Mouse (Mus musculus) layer of hippocampus, adult 9-11 months (tissue): ENCODE data around the gene Slc26a1.

Experiments
- DNase-seq: peaks from one replicate; pipeline ENCODE4 v3.0.0; 2022

The Slc26a1 gene

DNA sequence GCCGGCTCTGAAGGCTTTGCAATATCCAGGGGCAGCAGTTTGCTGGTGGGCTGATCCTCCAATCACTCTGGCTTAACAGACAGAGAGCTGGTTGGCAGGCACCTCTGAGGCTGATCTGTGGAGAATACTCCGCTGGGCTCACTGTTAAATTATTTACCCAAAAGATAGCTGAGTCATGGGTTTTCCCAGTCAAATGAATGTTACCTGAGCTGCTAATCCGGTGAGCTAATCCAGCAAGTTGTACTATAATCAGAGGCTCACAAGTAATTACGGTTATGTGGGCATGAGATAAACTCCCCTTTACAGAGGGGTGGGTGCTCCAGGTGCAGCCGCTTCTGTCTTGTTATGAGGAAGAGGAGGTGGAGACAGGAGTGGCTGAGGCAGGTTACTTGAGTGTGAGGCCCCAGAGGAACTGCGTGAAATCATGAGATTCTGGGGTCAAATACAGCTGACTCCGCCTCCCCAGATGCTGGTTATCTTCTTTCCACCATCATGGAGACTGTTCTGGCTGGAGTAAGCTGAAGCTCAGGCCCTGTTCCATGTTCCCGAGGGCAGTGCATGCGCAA lies at the start of gene Slc26a1:
TSS of gene Slc26a1 (minus strand) at position 319 of the 566 bp plus-strand sequence.
- DNase-seq = no peak

DNA sequence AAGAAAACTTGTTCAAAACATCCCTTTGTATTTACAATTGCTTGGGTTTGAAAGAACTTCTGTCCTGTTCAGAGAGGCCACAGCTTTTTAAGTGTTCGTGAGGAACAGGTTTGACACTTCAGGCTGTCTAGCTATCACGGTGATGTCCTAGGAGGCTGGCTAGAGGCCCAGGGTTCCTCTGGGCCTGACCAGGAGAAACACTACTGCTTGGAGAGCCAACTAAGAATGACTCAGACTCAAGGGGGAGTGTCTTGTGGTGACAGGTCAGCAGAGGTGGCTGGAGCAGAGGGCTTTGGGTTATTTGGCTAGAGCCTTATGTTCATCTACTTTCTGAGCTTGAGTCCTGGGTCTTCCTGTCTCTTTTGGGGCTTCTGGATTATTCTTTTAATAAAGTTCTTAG lies 48.6 kb upstream of the Slc26a1 start:
- DNase-seq = no peak

DNA sequence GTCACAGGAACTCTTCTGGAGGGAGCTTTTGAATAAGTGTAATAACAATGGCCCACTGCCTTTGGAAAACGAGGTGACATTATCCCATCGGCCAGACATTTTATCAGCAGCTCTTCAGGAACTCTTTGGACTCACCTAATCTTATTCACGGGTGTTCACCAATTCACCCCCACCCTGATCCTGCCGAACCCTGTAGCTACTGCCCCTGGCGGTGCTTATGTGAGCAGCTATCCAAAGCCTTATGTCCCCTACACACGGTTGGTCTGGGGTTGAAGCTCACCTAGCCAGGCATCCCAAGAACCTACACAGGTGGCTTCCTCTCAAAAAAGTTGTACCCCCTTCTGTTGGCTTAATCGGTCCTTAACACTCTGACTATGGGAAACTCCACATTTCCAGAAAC lies 44.4 kb upstream of the Slc26a1 start:
- DNase-seq = no peak

DNA sequence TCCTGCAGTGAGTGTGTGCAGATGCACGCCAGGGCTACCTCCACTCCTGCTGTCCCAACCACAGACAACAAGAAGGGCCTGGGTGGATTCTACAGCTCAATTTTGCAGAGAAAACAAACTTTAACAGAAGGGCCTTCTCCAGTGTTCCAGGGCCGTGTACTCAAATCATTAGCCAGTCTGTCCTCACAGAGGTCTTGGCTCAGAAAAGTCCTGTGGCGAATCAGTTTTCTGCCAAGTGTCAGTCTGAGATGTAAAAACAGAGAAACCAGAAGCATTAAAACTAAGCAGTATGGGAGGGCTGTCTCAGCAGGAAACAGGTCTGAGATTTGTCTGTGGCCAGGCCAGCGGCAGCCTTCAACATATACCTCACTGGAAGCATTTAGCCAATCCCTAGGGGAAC lies 42.7 kb upstream of the Slc26a1 start:
- DNase-seq = peak; percentile 22

DNA sequence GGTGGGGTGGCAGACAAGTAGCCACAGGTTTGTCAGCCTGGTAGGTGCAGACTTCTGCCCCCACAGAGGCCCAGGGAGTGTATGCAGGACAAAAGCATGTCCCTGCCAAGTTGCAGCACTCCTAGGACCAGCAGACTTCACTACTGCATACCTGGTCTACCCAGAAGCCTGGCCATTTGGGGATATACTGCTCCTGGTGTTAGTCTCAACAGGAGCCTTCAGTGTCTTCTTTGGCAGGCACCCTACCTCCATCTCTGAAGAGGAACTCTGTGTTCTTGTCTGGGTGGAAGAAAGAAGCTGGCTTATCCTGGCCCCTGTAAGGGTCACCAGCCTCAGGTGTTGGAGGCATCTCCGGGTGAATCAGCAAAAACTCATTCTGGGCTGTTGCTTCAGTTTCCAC lies 40.6 kb upstream of the Slc26a1 start:
- no peak for DNase-seq

DNA sequence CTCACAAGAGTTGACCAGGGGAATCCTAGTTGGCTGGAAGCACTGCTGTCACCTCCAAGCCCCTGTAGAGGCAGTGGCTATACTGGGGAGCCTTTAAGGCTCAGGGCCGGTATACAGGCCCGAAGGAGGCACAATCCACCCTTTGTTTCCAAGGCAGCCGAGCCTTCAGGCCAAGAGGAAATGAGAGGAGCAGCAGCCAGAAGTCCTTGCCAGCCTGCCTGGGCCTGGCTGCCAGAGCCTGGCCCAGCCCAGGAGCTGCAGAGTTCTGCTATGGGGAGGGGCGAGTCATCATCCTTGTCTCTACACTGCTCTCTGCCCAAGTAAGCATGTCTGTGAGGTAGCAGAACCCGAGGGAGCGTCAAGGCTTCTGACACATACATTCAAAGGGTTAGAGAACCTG lies 38.8 kb upstream of the Slc26a1 start:
- DNase-seq = peak; percentile 55

DNA sequence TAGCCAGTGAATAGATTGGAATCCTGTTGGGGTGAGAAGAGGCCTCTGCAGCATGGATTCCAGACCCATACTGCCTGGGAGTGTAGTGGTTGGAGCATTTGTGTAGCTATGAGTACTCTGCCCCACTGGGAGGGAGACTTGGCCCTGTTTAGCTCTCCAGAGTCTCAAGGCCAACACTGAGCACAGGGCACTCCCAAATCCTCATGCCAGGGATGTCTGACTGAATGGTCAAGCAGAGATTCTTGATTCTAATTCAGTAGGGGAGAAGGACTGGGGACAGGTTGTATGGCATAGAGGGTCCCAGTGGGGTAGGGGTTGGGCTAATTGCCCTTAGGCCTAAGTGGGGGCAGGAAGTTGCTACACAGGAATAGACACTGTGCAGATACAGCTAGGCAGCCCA lies 38.3 kb upstream of the Slc26a1 start:
- DNase-seq = no peak

DNA sequence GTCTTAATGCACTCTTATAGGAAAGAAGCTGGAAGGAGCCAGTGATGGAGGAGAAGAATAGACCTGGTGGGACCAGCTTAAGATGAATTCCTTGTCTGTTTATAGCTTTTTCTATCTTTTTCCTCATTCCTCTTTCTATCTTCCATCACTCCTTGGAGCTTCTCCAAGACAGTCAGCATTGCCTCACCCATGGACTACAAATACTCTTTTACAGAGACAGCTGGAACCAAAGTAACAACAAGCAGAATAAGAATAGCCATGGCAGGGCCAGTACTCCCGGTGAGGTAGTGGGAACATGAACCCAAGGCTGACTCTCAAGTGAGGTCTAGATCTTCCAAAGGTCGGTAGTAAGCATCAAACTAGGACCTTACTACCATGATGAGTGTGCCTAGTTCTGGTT lies 37.7 kb upstream of the Slc26a1 start:
- no peak for DNase-seq

DNA sequence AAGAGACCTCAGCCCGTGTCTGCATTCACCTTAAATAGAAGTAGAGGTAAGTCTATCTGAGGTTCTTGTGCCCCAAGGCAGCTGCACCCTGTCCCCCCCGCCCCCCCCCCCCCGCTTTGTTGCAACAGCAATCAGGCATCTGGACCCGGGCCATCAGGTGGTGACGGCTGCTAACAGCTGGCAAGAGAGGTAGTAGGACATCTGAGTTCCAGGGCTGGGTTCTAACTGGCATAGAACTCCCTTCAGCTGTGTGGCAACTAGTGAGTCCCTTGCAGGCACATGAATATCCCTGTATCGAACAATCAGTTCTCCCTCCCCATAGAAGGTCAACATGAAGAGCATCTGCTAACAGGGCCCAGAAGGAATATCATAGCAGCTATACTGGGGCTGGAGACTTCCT lies 36.6 kb upstream of the Slc26a1 start:
- no peak for DNase-seq

DNA sequence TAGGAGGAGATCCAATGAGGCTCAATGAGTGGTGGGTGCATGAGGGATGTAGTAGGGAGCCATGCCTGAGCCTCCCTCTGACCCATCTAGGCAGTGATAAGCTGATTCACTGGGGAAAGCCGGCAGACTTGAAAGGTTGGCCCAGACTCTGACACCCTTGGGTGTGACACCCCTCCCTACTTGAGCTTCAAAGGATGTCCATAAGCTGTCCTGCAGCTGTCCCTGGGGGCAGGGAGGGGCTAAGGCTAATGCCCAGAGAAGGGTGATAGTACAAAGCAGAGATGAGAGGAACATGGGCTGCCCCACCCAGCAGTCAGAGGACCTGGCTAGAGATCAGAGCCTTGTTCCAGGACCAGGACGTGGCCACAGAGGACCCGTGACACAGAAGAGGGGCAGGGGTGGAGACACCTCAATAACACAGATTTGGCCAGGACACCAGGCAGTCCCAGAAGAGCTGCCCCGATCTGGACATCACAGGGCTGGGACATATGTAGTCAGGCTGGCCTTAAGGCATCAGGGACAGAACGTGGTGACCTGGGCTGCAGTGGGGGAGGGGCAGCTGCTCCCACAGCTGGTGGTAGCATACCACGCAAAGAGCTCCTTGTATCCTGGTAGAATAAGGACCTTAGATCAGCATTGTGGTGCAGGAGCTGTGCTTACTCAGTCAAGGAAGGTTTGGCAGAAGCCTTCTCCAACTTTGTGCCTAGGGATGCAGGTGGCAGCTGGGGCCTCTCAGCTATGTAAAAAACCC lies 33.8 kb upstream of the Slc26a1 start:
- DNase-seq = no peak

DNA sequence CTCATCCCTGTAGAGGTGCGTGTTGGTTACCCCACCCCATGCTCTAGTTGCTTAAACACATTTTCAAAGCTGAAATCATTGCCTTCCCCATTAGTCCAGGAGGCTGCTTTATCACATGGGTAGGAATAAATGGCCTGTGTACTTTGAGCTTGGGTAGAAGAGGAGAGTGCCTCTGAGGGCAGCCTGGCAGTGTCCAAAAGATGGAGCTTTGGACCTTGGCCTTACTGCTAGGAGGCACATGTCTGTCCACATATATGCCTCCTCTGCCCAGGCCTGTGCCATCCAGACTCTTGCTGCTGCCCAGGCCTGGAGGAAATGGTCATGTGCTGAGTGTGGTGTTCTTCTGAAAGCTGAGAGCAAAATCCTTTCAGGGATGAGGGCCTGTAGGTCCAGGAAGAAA lies 33.0 kb upstream of the Slc26a1 start:
- DNase-seq = no peak

DNA sequence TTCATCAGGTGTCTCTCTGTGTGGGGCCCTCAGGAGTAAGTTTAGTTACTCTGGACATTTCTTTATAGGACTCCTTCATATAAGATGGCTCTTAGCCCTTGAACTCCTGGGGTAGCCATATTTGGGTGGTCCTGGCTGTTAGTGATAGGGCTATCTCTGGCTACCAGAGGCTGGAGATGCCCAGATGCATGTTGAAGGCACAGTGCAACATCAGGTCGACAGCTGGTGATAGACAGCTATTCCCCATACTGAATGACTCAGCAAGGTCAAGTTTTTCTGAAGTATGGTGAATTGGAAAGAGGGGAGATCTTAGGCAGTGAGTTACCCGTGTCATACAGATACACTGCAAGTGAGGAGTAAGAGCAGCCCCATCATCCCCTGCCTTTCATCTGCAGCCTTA lies 32.4 kb upstream of the Slc26a1 start:
- no peak for DNase-seq

DNA sequence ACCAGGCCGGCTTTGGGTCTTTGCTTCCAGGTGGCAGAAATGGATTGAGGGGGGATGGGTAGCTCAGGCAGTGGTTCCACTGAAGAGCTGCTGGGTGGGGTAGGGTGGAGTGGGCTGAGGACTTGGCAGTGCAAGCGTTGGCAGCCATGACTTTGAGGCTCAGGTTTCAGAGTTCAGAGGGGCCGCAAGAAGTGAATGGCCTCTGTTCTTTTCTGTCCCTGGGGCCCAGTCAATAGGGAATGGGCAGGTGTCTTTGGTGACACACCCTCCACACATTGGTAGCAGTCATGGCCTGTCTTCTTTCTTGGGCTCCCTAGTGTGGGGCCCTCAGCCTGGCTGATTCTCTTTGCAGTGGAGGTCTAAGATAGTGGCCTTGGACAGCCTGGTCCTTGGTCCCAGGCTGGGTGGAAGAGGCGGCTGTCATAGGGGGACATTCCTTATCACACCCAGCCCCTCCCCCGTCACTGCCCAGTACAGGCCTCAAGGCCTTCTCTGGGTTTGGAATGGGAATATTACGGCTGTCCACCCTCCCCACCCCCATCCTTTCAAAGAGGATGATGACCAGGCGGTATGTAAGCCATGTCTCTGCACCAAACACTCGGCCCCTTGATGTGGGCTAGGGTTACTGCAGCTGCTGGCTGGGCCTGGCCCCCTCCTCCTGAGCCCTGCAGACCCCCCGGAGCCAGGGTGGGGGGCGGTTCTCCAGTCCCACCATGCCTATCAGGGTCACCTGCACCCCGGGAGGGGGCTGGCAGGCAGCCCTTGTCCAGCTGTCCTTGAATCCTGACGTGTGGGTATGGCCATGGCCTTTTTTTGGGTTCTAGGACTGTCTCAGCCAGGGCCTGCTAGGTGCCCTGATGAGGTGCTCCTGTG lies 28.6 kb upstream of the Slc26a1 start:
- no peak for DNase-seq

DNA sequence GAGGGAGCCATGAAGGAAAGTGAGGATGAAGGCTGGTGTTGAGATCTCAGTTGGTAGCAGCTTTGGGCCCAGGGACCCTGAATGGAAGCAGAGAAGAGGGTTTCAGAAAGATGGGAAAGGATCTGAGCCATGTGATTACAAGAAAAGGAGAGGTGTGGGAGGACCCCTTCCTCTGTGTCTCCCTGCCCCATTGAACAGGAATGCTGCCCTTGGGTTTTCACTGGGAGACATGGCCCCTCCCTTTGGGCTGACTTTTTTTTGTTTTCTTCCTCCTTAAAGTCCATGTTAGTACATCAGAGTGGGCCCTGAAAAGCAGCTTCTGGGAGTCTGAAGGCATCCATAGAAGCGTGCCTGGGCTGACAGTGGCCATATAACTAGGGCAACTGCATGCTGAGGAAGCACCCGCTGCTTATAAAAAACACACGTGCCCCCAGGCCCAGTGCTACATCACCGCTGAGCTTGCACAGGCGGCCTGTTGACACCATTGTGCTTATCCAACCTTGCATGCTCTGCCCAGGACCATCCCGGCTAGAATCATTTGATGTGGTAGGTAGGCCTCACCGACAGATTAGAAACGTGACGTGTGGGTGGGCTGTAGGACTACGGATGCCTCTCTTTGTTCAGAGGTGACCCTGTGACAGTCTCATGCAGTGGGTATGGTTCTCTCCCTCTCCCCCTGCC lies 26.1 kb upstream of the Slc26a1 start:
- no peak for DNase-seq

DNA sequence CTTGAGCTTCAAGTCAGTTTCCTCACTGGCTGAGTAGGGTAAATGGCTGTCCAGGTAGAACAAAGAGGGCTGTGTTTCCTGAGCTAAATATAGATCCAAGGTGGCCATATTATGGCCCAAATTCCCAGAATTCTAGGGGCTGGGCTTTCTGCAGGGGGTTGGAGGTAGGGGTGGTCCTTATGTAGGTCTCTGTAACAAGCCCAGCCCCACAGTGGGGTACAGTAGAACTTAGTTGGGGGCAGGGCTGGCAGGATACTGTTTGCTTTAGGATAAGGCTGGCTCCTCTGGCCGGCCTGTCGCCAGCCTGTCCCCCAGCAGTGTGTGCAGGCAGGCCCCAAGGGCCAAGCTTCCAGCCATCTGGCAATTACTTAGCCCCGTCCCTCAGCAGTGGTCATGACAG lies 25.0 kb upstream of the Slc26a1 start:
- DNase-seq = no peak

DNA sequence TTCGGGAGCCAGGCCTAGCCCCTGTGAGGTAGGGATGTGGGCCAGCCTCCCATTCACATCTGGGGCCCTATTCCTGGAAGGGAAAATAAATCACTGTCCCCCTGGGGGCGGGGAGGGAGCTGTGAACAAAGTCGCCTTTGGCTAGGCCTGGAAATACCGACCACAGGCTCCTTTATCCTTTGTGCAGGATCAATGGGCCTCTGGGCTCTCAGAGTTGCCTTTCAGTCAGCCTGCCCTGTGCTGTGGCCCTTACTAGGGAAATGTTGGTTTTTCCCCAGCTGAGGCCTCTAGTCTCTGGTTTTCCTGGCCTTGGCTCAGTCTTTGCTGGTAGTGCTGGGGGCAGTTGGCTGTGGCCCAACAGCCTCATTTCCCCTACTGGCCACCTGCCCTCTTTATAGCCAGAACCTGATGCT lies 22.0 kb upstream of the Slc26a1 start:
- DNase-seq = peak; percentile 86

DNA sequence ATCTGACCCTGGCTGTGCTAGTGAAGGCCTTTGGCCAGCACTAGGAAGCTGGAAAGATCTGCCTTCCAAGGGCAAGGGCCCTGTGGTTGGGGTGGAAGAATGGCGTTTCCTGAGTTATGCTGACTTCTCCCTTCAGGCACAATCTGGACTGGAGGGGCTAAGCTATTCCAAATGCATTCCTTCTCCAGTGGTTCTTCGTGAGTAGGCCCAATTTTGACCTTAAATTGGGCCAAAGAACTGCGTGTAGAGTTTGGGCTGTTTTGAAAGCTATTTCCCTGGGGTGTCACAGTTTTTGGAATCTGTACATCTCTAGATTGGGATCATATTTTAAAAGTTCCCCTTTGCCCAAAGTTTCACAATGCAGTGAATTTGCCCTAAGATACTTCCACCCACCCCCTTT lies 21.2 kb upstream of the Slc26a1 start:
- no peak for DNase-seq

DNA sequence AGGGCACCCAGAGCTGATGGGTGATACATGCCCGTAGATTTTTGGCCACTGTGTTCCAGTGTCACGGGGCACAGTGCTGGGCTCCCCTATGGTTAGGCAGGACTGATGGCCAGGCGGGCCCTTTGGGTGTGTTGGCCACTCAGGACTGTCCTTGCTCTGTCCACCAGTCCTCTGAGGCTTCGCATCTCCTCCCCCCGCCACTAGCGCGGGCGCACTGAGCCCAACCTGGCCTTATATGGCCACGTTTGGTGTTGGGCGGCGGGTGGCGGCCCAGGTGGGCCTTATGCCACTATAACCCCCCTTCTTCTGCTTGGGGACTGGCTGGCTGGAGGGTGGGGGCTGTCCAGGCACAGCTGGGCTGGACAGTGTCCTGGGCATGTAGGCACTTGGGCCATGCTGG lies 20.5 kb upstream of the Slc26a1 start:
- DNase-seq = no peak

DNA sequence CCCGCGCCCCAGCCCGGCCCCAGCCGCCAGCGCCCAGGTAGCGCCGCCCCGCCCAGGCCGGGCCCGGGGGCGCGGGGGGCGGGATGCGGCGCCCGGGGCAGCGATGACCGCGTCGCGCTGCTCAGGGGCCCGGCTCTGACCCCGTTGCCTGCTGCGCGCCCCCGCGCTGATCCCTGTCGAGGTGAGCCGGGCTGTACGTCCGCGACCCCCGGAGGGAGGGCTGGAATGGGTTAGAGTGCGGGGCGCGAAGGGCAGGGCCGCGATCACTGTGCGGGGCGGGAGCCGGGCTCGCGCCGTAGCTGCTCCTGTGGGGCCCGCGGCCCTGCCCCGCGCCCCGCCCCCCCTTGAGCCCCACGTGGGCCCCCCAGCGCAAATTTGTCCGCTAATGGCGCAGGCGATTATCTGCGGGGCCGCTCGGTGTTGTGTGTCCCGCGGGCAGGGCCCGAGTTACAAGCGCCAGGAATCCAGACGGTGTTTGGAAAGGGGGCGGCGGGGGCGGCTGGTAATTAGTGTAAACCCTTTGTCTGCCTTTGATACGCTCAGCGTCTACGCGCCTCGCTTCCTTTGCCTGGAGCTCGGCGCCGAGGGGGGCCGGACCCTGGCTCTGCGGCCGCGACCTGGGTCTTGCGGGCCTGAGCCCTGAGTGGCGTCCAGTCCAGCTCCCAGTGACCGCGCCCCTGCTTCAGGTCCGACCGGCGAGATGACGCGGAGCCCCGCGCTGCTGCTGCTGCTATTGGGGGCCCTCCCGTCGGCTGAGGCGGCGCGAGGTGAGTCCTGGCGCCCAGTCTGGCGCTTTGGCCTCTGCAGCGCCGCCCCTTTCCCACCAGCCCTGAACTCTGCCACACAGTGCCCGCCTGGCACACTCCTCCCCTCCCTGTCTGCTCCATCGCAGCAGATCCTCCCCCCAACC lies 19.2 kb upstream of the Slc26a1 start:
- no peak for DNase-seq

DNA sequence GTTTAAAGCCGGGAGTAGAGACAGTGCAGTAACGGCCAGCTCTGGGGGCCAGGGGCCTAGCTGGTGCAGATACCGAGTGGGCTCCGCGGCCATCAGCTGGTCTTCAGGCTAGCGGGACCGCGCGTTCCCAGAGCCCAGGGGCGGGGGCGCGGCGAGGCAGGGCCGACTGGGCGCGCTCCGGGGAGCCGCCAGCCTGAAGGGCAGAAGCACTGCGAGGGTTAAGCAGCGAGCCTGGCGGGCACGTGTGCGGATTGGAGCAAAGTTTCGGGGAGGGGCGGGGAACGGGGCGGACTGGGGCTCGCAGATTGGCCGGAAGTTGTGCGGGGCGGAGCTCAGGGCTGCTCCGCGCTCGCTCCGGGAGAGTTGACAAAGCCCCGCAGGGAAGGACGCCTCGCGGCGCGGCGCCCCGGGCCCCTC lies 18.5 kb upstream of the Slc26a1 start:
- peak; percentile 59 for DNase-seq

DNA sequence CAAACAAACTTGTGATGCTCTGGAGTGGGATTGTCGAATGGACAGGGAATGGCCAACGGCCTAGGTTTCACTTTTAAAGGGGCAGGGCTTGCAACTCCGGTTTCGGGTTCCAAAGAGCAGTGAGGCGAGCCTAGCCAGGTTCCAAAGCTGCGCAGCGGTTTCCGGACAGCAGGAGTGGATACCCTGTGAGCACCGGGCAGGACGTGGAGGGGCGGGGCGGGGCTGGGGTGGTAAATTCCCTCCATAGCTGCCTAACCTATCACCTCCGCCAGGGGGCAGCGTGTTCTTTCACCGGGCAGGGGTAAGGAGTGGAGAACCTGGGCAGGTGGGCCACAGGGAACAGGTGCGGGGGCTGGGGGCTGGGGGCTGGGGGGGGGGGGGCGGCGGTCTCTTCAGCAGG lies 16.9 kb upstream of the Slc26a1 start, which contains the start of gene Fgfrl1:
TSS of gene Fgfrl1 (plus strand) at position 112 of the 400 bp plus-strand sequence.
- DNase-seq = no peak

DNA sequence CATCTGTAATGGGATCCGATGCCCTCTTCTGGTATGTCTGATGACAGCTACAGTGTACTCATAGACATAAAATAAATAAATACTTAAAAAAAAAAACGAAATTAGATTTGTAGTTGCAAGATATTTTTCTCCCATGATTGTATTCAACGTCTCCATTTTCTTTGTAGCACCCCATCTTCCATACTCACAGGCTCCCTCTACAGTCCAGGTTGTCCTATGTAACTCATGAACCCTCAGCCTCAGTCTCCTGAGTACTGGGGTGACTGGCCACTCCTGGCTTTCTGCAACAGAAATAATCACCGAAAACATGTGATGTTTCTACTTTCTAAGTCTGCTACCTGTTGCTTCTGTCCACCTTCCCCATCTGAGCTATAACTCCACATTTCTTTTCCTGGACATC lies 15.8 kb upstream of the Slc26a1 start:
- no peak for DNase-seq
